Mouse (Mus musculus) adrenal gland, postnatal 14 days (tissue): ENCODE data around the gene Vamp2. TPM values are rescaled to one million over a fixed set of nuclear protein-coding genes. Genes with fewer than 3 reads are reported as not detected.

Experiments used
- DNase-seq: peaks from one replicate; pipeline ENCODE4 v3.0.0; 2021; ENCODE audit warnings: mixed read lengths
- long read RNA-seq, 2 experiments: library from polyadenylated mRNA; stranded (forward); transcript quantifications; one replicate each; pipeline ENCODE4 v2.0.0; 2021
- total RNA-seq: library from RNA; stranded (reverse); gene quantifications from 2 replicates; pipeline ENCODE4 v1.2.3, GENCODE M21; 2021

Vamp2 gene
- 111 and 139 TPM in 2 replicates for total RNA-seq
- long read RNA-seq, experiment 1, transcript Vamp2-201 (5 exons, 2,205 nt): major isoform, 55 of 86 reads
- long read RNA-seq, experiment 1, transcript Vamp2-202 (4 exons, 1,113 nt): minor isoform, 6 of 86 reads
- long read RNA-seq, experiment 1, partial matches to known transcripts: 9 of 86 reads
- long read RNA-seq, experiment 1, other reads (novel, unspliced or antisense): 16 of 86 reads
- long read RNA-seq, experiment 2, transcript Vamp2-201 (5 exons, 2,205 nt): major isoform, 30 of 43 reads
- long read RNA-seq, experiment 2, partial matches to known transcripts: 3 of 43 reads
- long read RNA-seq, experiment 2, other reads (novel, unspliced or antisense): 6 of 43 reads

DNA sequence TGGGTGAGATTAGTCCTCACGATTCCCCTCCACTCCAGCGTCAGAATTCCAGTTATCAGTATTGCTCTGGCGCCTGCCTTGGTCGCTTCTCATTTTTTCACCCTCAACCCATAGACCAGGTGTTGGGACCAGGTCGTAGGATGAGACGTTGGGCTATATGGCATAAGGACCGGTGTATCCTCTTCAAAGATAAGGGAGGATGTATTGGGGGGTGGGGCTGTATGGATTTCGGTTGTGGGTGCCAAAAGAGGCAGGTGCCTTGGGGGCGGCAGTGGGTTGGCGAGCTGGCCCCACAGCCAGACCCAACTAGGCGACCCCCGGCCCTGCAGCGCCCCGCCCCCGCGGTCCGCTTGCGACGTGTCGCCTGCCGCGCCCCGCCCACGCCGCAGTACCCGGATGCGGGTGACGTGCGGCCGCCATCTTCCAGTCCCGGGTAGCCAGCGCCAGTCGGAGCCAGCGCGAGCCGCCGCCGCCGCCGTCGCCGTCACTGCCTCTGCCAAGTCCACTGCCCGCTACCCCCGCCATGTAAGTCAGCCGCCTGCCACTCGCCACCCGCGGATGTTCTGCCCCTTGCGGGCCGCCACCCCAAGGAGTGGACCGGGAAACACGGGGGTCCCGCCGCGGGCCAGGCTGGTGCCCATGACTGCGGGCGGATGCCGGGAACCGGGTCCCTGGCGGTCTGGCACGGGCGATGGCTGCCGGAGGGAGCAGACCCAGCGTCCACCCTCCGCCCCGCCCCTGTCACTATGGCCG is at the start of gene Vamp2:
Gene Vamp2 (plus strand): TSS at position 388 of the 753 bp plus-strand sequence.
- peak; percentile 95 for DNase-seq

DNA sequence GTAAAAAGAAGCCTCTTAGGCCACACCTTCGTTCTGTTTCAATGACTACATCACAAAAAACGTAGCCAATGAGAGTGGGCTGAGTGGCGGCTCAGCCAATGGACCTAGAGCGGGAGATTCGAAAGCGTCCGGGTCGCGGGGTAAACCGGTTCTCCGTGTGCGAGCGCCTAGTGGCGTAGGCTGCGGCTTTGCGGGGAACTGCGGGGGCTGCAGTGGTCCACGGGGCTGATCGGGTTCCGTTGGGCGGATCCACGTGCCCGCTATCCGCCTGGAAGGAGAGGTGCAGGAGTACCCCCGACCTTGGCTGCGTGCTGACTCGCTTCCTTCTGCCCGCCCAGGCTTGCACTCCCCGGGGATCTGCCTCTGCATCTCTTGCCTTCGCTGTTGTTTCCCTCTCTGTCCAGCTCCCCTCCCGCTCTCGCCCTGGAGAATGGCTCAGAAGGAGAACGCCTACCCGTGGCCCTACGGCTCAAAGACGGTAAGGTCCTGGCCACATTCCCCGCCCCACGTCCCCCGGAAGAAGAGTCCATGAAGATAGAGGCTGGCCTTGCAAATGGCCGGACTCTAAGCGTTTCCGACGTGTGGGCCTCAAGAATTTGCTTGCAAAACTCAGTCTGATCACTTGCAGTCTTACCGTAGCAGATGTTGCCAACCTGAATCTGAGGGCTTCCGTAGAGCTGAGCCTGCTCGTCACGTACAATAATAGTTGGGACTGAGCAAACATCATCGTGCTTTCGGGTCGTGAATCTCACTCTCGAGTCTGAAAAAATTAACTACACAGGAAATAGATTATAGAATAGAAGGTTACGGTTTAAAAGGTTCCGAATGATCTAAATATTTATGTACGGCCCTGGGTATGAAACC is 42.5 kb upstream of the Vamp2 start, which contains the start of gene Aurkb:
Gene Aurkb (plus strand): TSS at position 117 of the 864 bp plus-strand sequence.
- DNase-seq: peak; percentile 93

DNA sequence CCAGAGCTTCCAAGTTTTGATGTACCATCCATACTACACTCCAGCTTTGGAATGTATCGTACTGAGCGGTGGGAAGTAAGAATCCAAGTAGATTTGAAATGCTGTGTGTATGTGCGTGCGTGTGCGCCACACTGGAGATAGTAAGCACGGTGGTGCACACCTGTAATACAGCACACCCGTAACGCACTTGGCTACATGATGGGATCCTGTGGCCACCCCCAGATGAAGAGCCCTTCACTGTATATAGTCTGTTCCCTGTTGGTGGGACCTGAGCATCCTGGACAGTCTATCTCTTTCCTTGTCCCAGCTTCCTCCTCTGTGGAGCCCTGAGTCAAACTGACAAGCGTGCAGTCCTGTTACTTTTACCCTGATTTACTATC is 41.9 kb upstream of the Vamp2 start:
- no peak for DNase-seq

DNA sequence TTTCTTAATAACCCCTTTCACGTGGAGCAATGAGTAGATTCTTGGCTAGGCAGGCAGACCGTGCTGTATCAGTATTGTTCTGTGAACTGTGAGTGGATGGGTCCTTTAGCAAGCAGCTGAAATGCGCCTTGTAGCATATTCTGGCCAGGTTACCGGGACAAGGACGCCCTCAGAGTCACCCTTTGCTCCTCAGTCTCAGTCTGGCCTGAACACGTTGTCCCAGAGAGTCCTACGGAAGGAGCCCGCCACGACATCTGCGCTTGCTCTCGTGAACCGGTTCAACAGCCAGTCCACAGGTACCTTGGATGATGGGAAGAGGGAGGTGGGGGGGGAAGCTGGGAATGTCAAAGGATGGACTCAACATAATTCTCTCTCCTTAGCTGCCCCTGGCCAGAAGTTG is 40.7 kb upstream of the Vamp2 start:
- DNase-seq: no peak

DNA sequence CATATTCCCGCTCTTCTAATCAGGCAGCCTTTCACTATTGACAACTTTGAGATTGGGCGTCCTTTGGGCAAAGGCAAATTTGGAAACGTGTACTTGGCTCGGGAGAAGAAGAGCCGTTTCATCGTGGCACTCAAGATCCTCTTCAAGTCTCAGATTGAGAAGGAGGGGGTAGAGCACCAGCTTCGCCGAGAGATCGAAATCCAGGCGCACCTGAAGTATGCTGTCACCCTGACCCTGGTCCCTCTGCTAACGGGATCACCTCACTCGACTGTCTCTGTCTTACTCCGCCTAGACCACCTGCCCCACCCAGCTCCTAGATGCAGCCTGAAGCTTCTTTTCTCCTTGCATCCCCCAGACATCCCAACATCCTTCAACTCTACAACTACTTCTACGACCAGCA is 40.1 kb upstream of the Vamp2 start:
- DNase-seq: no peak

DNA sequence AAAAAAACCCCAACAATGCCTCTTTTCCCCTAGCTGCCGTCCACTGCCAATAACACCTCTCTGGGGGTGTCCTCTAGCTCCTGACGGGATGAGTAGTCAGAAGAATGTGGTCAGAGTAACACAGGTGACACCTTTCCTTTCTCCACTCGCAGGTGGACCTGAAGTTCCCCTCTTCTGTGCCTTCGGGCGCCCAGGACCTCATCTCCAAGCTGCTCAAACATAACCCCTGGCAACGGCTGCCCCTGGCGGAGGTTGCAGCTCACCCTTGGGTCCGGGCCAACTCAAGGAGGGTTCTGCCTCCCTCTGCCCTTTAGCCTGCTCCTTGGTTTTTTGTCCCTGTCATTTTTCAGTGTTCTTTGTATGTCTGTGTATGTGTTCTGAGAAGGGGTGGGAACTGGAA is 37.5 kb upstream of the Vamp2 start:
- DNase-seq: peak; percentile 42

DNA sequence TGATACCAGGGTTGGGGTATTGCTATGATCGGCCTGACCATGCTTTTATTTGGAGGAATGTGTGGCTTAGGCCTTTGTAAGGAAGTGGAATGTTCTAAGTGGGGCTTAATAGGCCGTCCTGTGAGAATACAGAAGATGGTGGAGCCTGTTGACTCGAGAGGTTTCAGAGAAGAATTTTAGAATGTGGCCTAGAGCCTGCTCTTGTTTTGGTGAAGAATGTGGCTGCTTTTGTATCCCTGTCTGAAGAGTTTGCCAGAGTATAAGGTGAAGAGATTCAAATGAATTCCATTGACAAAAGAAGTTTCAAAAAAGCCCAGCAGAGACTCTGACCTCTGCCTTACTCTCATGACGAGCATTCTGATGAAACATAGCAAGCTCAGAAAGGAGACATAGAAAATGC is 36.5 kb upstream of the Vamp2 start:
- no peak for DNase-seq

DNA sequence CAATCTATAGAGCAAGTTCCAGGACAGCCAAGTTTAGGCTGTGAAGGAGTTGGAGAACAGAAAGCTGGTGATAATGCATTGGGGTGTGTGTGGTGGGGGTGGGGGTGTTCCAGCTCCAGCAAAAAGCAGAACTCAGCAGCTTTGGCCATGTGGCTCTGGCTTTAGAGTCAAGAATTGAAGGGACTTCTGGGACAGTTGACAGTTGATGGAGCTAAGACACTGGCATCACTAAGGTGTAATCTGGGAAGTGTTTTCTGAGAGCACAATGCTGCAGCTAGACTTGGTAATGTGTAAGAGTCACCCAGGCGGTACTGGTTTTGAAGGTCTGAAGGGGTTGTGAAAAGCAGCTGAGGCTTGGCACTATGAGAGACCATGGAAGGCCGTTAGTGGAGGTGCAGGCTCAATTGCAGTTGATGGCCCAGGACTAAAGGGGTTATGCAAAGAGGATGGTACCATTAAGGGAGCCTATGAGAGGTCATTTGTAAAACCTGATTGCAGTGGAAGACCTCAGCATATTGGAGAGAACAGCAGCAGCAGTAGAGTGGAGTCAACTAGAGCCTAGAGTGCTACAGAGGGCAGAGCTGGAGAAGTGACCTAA is 35.4 kb upstream of the Vamp2 start:
- DNase-seq: no peak

DNA sequence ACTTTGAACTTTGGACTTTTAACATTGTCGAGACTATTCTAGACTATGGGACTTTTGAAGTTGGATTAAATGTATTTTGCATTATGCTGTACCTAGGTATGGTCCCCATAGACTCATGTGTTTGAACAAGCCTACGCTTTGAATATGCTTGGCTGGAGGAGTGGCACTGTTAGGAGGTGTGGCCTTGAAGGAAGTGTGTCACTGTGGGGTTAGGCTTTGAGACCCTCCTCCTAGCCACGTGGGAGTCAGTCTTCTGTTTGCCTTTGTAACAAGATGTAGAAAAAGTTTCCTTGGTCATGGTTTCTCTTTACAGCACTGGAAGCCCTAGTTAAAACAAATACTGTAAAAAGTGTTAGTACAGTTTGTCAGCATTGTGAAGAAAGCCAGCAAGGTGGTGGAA is 34.4 kb upstream of the Vamp2 start:
- no peak for DNase-seq

DNA sequence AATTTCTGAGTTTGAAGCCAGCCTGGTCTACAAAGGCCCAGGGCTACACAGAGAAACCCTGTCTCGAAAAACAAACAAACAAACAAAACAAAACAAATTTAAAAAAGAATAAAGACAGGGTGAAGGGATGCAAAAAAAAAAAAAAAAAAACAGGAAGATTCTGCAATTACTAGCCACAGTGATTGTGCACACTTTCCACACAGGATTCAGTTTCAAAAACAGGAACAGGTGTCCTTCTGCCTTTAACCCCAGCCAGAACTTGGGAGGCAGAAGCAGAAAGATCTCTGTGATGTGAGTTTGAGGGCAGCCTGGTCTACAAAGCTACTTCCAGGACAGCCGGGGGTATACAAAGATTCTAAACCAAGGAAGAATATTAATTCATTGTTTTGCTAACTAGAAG is 30.0 kb upstream of the Vamp2 start:
- DNase-seq: no peak

DNA sequence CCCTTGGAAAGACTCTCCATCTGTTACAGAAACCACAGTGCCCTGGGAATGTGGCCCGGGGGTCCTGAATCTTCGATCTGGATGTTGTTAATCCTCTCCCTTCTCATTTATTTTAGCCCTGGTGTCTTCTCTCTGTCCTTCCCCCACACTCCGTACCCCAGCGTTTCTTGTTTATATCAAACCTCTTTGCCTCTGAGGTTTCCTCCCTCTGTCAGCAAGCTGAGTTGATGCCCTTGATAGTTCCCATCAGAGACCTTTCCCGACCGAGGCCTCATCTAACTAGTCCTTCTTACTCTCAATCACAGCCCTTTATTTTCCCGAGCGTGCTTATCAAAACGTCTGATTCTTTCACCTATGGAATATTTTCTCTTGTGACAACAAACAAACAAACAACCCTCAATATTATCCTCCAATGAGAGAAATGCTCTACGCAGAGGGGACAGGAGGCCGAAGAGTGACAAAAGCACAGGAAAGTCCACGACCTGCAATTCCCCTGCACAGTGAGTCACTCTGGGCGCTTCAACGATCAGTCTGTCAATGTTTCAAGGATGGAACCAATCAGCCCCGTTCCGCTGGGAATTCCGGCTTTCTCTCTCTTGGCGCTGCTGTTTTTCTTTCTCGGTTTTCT is 29.4 kb upstream of the Vamp2 start:
- DNase-seq: no peak

DNA sequence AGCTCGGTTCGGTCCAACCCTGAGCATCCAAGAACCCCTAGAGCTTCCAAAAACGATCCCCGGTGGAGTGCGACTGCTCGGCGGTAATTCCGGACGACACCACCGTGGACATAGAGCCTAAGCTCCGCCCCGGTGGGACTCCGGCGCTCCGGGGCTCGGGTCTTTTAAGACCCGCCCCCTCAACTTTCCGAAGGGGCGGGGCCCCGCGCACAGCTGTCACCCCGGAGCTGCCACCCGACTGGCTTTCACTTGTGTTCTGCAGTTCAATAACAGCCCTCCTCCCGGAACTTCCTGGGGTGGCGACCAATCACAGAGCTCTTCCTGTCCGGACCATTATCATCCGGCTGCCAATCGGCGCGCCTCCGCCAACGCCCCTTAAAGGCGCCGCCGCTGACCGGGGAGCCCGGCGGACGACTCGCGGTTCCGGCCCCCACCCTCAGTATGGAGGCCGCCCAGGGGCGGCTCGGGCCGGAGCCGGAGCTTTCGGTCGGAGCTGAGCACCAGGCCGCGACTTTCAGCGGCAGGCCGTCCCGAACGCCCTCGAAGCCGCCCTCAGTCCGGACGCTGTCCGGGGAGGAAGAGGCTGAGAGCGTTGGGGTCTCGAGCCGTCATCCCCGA is 28.8 kb upstream of the Vamp2 start, which contains the start of gene Borcs6:
Gene Borcs6 (plus strand): TSS at position 361 of the 618 bp plus-strand sequence.
- peak; percentile 97 for DNase-seq

DNA sequence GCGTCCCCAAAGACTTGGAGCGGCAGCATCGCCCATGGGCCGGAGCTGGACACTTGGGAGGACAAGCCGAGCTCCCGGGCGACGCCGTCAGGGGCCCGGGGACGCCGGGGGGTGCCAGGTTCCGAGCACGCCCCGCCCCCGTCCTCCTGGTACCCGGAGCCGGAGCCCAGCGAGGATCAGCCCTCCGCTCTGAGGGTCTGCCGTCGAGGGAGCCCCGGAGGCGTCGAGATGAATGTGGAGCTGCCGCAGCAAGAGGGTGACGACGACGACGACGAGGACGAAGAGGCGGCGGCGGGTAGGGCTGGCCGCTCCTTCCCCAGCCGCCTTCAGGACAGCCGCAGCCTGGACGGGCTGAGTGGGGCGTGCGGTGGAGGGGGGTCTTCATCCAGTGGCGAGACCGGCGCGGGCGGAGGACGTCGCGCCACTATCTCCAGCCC is 28.3 kb upstream of the Vamp2 start:
- DNase-seq: peak; percentile 77

DNA sequence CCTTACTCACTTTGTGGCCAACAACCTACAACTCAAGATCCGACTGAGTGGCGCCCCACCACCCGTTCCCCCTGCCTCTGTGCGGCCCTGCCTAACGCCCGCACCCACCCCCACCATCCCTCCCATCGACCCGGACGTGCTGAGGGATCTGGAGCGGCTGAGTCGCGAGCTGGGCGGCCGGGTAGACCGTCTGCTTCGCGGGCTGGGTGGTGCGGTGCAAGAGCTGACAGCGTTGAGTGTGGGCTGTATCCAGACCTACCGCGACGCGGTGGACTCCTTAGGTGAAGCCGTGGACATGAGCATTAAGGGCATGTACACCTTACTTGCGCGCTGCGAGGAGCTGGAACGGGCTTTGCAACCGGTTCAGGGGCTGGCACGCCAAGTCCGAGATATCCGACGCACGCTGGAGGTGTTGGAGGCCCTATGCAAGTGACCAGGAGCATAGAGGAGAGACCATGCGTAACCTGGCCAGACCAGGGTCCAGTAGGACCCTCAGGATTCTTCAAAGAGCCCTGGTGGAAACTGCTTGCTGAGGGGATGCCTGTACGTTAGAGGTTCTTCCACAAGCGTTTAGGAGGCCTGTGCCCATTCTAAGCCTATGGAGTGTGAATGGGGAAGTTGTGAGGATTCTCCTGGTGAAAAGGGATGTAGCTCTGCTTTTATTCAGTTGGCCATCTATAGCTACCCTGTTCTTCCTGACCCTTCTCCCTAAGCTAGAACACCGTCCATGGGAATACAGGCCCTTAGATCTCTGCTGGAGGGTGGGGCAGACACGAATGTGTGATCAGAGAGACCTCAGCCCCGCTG is 27.6 kb upstream of the Vamp2 start:
- DNase-seq: peak; percentile 62

DNA sequence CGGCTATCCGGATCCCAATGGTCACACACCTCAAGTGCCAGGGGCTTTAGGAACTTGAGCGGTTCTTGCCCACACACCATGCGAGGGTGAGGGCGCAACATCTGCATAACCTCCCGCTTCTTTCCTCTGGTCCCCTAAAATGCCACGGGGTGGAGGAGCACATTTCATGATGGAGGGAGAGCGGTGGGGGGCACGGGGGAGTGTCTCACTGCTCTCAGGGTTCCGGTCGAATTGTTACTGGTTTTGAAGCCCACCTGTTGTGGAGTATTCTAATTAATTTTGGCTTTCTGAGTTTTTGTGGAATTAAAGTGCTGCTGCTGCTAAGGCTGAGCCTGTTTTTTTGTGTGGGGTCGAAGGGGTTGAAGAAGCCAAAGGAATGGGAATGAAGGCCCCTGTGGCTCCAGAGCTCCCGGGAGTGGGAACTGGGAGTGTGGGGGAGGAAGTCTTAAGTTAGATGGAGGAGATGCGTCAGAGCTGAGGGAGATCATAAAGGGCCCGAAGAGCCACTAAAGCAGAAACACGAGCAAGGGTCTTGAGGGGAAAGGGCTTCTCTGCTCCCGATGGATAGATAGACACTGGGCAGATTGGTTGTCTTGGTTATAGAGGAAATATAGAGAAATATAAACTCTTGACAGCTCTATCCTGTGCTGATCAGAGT is 26.9 kb upstream of the Vamp2 start:
- no peak for DNase-seq

DNA sequence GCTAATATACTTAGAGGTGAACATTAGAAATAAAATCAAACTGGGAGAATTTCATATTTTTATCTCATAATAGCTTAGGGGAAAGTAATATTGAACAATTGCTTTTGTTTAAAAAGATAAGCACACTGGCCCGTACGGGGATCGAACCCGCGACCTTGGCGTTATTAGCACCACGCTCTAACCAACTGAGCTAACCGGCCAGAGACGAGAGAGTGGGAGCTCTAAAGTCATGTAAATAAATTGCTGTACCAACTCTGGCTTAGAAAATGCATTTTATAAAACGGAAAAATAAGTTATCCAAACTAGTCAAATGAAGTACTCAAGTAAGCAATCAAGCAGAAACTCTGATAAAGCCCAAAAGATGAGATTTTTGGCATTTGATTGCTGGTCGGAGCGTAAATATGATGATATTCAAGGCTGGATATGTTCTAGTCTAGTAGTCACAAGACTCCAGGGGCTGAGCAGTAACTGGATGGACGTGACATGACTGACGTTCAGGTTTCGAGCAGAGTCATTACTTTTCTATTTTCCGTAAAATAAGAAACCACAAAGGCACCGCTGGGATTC is 26.0 kb upstream of the Vamp2 start:
- DNase-seq: peak; percentile 74

DNA sequence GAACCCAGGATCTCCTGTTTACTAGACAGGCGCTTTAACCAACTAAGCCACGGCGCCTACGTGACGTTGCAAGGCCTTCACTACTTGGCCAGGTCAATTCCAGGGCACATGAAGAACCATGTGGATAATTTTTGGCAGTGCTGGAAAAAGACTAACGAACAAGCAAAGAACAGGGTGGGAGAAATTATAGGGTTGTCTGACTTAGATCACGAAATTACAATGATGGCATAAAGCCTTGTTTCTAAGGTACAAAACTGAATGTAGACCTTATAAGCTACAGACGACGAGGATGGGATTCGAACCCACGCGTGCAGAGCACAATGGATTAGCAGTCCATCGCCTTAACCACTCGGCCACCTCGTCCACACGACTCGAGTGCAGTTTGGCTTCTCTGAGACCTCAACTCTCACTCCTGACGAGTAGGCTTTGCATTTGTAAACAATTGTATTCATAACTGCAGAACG is 25.5 kb upstream of the Vamp2 start:
- DNase-seq: peak; percentile 96

DNA sequence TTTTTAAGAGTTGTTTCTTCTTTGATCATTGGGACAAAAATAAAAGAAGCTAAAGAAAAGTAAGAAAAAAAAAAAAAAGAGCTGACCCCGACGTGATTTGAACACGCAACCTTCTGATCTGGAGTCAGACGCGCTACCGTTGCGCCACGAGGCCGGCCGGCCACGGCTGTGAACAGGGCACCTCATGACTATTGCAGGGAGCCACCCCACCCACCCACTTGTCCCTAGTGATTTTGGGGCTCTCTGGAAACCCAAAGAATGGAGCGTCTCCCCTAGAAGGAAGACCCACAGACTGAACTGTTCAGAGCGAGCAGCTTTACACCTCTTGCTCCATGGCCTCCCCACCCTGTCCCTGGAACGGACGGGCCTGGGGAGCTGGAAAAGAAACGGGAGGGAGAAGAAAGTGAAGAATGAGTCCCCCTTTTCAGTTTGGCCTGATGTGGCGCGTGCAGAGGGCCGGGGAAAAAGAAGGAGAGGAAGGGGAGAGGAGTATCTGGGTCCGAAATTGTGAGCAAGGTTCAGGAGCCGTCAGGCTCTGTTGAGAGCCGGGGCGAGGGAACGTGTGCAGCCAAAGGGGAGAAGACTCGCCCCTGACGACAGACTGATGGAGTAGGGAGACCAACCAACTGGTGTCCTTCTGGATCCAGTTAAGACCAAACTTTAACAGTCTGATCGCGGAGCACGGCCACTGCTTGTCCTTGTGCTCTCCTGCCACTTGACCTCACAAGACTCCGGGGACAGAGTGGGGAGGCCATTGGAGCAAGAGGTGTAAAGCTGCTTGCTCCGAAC is 24.7 kb upstream of the Vamp2 start:
- peak; percentile 93 for DNase-seq
